Mouse (Mus musculus): Measurements from ENCODE around the gene Tut1.

Tut1 gene

GRCm38 (mm10) chr19:8982303-8983149, 28.9 kb downstream of the Tut1 start:
- DNase-seq (ENCODE audit: low read depth in 2 of 2, low spot score in 2 of 2) = no peak

GRCm38 (mm10) chr19:8983150-8983650, 29.6 kb downstream of the Tut1 start:
- no peak for DNase-seq (ENCODE audit: low read depth in 2 of 2, low spot score in 2 of 2)

DNA sequence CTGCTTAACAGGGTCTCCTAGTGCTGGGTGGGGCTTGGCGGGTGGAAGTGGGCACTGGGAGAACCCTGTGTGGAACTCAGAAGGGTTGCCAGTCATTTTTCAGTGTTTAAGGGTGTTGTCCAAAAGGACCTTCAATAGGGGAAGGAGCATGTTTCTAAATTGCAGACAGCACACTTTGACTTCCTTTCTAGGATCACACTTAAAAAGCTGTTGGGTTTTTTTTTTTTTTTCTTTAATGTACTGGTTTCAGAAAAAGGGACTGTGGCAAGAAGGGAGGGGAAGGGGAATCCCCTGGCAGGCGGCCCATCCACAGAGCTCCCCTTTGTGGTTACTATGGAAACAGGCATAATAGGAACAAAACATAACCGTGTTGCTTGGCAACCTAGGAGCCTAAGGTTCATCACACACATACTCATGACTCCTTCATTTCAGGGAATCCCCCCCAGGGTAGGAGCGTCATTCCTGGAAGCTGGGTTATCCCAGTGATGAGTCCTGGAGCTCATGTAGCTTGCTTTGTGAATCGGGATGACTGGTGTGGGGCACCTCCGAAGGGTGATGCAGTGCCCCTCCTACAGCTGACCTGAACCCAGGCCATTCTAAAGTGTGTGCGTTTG, 30.7 kb downstream of the Tut1 start:
- DNase-seq (ENCODE audit: low read depth in 2 of 2, low spot score in 2 of 2) = peak; percentile 84 to 87

DNA sequence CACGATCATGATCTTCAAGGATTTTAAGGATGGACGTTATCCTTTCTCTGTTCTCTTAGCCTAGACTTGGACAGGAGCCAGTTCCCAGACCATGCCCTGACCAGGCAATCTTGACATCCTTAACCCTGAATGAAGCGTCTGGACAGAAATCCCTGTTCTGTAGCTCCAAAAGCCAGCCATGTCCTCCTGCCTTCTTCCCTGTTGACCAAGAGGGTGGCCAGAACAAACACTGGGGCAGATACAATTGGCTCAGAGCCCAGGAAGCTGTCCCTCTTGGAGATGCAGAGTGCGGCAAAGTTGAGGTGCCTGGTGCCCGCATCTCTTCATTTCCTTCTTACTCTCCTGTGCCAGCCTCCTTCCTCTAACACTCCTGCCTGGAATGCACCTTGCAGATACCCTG, 32.2 kb downstream of the Tut1 start:
- no peak for DNase-seq (ENCODE audit: low read depth in 2 of 2, low spot score in 2 of 2)

DNA sequence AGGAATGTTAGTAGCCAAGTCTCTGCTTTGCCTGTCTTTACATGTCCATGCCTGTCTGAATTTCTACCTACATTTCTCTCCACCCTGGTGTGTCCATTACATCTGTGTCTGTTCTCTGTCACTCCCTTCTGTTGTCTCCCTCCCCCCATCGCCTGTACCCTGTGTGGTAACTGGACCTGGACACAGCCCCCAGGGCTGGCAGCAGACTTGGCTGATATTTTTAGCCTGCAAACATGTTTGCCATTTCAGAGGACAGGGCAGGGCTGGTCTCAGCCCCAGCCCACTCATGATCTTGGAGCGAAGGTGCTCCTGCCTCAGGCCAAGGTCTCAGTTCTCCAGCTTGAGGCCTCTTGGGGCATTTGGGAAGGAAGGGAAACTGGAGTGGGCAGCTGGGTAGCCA, 34.2 kb downstream of the Tut1 start:
- DNase-seq (ENCODE audit: low read depth in 2 of 2, low spot score in 2 of 2) = no peak

DNA sequence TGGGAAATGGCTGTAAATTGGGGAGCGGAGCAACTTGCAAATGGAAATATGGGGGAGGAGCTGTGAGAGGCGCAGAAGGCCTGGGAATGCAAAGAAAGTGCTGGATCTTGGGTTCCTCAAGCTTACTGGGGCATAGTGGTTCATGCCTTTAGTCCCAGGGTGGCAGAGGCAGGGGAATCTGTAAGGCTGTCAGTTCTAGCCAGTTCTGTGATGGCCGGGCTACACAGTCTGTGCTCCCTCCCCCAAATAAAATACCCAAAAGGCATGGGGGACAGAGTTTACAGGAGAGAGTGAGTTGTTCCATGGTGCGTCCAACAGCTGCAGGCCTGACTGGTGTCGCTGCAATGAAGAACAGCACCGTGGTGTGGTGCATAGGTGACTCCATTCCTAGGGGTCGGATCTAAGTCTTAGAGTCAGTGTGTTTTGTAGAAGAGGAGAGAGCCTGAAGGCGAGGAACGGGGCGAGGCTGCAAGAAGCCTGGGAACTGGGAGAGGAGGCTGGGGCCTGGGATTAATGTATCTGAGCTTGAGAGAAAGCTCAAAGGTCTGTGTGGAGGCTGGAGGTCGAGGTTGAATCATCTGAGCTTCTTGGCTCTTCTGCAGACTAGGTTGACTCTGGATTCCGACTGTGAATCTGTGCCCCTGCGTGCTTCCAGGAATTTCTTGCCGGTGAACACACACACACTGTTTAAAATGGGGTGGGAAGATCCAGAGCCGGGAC, 34.9 kb downstream of the Tut1 start:
- DNase-seq (ENCODE audit: low read depth in 2 of 2, low spot score in 2 of 2) = no peak

- no peak for DNase-seq (ENCODE audit: low read depth in 2 of 2, low spot score in 2 of 2)
Observed at GRCm38 (mm10) chr19:8989066-8989566, 35.5 kb downstream of the Tut1 start, which contains the start of gene Ahnak. Gene Ahnak, plus strand, starts transcription at chr19:8989284.

DNA sequence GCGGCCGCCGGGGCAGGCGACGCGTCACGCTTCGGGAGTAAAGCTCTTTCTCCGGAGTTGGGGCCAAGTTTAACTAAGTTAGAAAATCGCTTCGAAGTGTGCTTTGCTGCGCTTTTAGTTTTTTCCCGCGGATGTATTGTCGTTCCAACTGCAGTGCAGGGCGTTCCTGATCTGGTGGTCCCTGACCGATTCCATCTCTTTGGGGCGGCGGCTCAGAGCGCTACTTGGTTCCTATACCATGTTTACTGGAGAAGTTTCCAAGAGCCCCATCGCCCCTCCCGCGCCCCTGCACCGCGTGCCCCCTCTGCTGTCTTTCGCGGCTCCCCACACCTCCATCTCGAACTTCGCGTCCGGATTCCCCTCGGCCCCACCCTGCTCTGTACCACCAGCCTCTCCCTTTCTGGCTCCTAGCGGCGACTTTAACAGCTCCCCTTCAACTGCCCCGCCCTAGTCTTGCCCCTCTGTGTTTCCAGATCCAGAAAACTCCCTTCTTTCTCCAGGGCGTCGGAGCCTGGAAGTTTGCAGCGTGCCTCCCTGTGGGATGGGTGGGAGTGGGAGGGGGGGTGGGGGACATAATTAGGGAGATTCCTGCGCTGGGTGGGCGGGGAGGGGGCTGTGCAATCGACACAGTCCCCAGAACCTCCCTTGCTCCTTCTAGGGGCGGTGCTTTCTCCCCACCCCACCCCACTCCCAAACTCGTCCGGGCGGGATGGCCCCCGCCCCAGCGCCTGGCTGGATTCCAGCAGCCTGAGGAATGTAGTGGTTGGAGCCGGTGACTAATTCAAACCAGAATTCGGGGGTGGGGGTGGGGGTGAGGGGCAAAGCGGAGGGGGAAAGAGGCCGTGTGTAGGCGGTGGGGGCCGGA, 36.2 kb downstream of the Tut1 start:
- DNase-seq (ENCODE audit: low read depth in 2 of 2, low spot score in 2 of 2) = peak; percentile 37 to 43

DNA sequence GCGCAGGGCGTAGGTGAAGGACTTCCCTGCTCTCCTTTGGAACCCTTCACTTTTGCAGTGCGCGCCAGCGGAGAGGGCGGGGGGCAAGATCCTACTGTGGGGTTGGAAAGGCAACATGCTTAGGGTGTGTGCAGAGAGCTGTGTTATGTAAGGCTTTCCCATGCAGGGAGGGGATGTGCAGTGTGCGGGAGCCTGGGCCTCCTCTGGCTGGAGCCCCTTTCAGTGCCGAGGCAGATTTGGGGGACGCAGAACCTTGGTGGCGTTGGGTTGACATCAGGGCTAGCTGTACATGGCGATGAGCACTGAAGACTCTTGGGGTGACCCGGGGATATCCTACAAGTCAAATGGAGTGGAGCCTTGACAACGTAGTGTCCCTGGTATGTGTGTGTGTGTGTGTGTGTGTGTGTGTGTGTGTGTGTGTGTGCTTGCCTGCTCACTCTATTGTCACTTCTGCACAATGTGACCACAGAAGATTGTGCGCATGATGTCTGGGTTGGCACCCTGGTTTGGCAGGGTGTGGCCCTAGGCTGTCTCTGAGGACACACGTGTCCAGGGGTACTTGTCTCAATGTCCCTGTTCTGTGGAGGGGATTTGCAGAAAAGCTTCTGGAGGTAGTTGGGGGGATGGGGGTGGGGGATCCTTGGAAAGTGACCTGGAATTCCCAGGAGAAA, 36.9 kb downstream of the Tut1 start:
- no peak for DNase-seq (ENCODE audit: low read depth in 2 of 2, low spot score in 2 of 2)

DNA sequence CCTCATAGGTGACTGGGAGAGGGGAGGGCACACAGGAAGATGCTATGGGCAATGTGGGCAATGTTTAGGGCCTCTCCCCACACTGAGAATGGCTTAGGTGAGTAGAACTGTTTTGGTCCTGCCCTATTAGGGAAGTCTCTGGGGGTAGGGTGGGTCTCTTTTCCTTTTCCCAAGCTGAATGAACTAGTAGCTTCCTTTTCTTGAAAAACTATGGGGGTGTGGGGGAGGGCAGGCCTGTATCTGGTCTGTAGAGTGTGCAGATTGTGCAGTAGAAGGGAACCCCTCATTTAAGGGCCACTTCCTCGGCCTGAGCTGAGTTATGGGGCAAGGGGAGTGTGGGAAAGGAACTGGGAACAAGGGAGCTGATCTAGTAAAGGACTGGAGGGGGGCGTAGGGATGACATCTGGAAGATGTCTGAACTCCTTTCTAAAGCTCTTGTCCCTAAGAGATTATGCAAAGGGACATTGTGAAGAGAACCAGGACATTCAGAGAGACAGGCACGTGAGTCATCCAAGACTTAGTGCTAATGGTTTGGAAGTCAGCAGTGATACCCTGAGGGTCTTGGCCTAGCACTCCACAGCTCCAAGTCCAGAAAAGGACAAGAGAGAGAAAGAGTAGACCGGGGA, 37.7 kb downstream of the Tut1 start:
- no peak for DNase-seq (ENCODE audit: low read depth in 2 of 2, low spot score in 2 of 2)

DNA sequence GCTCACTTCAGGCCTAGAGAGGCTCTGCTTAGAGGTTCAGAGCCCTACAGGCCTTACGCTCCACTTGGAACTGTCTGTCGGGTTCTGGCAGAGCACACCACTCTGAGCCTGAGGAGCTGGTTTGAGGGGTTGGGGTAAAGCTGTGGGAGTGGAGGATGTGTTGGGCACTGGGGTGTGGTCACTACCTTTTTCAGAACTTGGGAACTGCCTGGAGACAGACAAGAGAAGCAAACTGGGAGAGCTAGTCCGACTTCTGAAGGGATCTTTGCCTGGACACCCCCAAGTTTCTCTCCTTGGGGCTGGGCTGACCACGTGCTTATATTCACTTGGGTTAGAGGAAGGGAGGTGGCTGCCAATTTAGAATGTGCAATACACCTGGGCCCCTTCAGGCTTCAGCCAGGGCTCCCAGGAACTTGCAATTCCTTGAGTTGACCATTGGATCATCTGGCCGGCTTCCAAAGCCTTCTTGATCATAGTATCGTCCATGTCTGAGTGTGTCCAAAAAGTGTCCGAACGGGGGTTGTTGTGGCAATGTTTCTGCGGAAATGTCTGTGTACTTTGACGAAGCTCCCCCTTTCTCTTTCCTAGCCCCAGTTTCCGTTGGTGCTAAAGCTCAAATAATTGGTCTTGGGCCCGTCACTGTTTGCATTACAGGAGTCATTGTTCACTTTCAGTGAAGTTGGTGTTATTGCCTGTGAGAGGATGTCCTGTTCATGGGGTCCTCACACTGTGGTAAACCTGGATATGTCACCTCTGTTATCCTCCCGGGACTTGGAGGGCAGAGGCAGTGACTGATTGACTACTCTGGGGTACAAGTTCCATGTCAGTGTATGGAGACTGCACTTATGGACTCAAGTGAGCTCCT, 38.5 kb downstream of the Tut1 start:
- DNase-seq (ENCODE audit: low read depth in 2 of 2, low spot score in 2 of 2) = no peak

- DNase-seq (ENCODE audit: low read depth in 2 of 2, low spot score in 2 of 2) = peak; percentile 70 to 85
Observed at GRCm38 (mm10) chr19:8992769-8993624, 39.4 kb downstream of the Tut1 start.

- DNase-seq (ENCODE audit: low read depth in 2 of 2, low spot score in 2 of 2) = no peak
Observed at GRCm38 (mm10) chr19:8993625-8993912, 39.9 kb downstream of the Tut1 start.

DNA sequence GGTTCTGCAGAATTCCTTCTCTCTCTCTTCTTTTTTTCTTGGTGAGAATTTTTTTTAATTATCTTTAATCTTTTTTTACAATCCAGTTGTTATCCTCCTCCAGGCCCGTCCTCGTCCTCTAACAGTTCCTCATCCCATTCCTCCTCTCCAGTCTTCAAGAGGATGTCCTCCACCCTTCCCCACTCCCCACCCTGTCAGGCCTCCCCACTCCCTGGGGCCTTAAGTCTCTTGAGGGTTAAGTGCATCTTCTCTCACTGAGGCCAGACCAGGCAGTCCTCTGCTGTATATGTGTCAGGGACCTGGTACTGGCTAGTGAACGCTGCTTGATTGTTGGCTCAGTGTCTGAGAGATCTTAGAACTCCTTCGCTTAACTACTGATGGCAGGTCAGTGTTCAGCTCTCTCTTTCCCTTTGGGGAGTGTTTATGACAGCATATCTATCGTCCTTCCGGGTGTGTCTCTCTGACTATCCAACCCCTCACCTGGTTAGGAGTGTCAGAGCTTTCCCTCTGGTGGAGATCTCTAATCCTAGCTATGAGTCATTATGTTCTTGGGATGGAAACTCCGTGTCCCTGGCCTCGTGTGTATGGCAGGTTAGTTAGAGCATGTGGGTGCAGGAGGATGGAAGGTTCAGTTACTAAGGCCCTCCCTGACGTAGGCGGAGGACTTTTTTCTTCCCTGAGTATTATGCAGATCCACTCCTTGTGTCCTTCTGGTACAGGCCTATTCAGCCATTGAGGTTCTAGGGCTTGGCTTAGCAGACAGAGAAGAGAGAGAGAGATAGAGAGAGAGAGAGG, 41.4 kb downstream of the Tut1 start:
- no peak for DNase-seq (ENCODE audit: low read depth in 2 of 2, low spot score in 2 of 2)

DNA sequence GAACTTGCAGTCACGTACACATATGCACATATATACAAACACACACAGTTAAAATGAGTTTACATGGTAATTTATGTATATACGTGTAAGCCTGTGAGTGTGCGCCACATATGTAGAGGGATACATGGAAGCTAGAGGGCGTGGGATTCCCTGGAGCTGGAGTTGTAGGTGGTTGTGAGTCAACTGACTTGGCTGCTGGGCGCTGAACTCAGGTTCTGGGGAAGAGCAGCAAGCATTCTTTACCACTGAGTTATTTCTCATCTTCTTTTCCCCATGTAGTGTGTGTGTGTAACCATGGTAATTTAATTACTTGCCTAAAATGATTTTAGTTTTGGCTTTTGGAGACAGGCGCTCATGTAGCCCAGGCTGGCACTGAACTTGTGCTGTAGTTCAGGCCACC, 43.0 kb downstream of the Tut1 start:
- DNase-seq (ENCODE audit: low read depth in 2 of 2, low spot score in 2 of 2) = no peak

DNA sequence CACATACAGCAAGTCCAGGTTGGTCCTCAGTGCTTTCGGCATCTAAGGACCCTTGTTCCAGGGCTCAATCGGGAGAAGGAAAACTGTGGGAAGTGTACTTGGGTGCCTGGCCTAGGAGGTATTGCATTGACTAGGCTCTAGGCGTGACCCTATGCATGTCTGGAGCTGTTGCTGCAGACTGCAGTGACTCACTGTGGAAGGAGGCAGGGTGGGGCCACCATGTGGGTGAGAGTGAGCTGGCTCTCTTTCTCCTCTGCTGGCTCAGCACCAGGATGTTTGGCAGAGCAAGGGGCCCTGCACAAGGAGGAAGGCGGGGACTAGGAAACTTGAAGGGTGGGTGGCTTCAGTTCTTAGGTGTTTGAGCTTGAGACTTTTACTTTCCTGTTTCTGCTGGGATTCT, 43.9 kb downstream of the Tut1 start:
- peak; percentile 61 to 69 for DNase-seq (ENCODE audit: low read depth in 2 of 2, low spot score in 2 of 2)

- DNase-seq (ENCODE audit: low read depth in 2 of 2, low spot score in 2 of 2) = no peak
Observed at GRCm38 (mm10) chr19:8998546-8998945, 44.9 kb downstream of the Tut1 start.
